Mouse (Mus musculus): ENCODE results near the gene Arhgap29. TPM values are rescaled to one million over a fixed set of nuclear protein-coding genes. Genes with fewer than 3 reads are reported as not detected.

Arhgap29 gene
- 31.0 and 35.0 TPM in 2 replicates for polyA plus RNA-seq (2014; fragmentation: Nextera tagmentation; extraction: Ambion mirVana)

DNA sequence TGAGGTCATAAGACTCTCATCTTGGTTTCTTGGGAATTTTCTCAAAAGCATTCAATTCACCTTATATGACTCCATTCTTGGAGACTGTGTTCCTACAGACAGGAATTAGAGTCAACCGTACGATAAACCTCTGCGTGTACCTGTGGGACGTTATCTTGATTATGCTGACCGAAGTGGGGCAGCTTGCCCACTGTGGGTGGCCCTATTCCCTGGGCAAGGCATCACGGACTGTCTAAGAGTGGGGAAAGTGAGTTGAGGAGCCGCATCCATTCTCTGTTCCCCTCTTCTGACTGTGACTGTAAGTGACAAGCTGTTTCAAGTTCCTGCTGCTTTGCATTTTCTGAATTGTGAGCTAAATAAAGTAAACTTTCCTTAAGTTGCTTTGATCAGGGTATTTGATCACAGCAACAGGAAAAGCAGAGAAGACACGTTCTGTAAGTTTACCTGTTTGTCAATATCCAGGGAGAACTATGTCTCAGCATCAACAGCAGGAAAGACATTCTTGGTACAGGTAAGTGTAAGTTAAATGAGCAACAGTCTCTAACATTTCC is at the start of gene Arhgap29:
Gene Arhgap29, plus strand, starts transcription at position 501 of the 551 bp plus-strand sequence.
- no peaks in the 10 kb centered on the region for H3K36me3 ChIP-seq (ENCODE audit: control insufficient read depth, insufficient read depth, low read length)
- no peaks in the 10 kb centered on the region; the same call in 1 of the 2 replicates for H3K4me1 ChIP-seq (replicated peaks; ENCODE audit: control insufficient read depth, insufficient read depth, low read length)
- H3K9me3 ChIP-seq (ENCODE audit: control insufficient read depth, low read length) = peaks cover 2% of the 10 kb centered on the region; the same call in 1 of the 2 replicates
- H3K27ac ChIP-seq (ENCODE audit: low read depth, low read length) = no peak within 1 kb of the TSS
- peak within 1 kb of the TSS; percentile 52 for H3K4me3 ChIP-seq (ENCODE audit: low read depth, low read length)
- H3K9ac ChIP-seq (ENCODE audit: low read length) = peak within 1 kb of the TSS; percentile 32
- ATAC-seq (replicated peaks; ENCODE audit: low FRiP score) (no peak), DNase-seq (ENCODE audit: low spot score) (no peak)
- whole genome bisulfite sequencing = 88% methylated on average over 8 of the region's 8 CpGs
- peaks cover 10% of the 10 kb centered on the region for H3K27me3 ChIP-seq (ENCODE audit: control insufficient read depth, insufficient read depth, low read length)
- peak within 1 kb of the TSS; percentile 73 for H3K4me2 ChIP-seq (ENCODE audit: low read depth, low read length, severe bottlenecking)

DNA sequence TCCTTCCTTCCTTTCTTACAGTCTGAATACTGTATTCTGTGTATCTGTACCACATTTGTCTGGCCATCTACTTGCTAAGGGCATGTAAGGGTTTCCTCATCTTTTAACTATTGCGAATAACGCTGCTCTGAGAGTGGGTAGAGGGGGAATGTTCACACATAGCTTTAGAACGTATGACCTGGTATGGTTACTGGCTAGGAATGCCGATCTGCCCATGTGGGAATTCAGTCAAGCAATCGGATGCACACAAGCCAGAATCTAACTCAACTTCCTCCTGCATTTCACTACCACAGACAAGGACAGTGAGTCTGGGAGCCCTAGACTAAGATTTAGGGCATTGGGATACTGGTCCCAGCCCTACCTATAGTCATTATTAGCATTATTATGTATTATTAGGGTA is 49.6 kb upstream of the Arhgap29 start:
- H3K4me3 ChIP-seq (ENCODE audit: low read depth, low read length) = no peak overlapping the region
- 80% methylated on average over 5 of the region's 5 CpGs for WGBS
- no peak overlapping the region for H3K9ac ChIP-seq (ENCODE audit: low read length)
- no peak overlapping the region for H3K27ac ChIP-seq (ENCODE audit: low read depth, low read length)
- no peak for DNase-seq (ENCODE audit: low spot score)
- H3K36me3 ChIP-seq (ENCODE audit: control insufficient read depth, insufficient read depth, low read length) = no peaks in the 10 kb centered on the region
- H3K27me3 ChIP-seq (ENCODE audit: control insufficient read depth, insufficient read depth, low read length) = no peaks in the 10 kb centered on the region
- H3K4me2 ChIP-seq (ENCODE audit: low read depth, low read length, severe bottlenecking) = no peak overlapping the region
- no peaks in the 10 kb centered on the region for H3K9me3 ChIP-seq (ENCODE audit: control insufficient read depth, low read length)
- ATAC-seq (replicated peaks; ENCODE audit: low FRiP score) = no peak
- no peaks in the 10 kb centered on the region for H3K4me1 ChIP-seq (replicated peaks; ENCODE audit: control insufficient read depth, insufficient read depth, low read length)

DNA sequence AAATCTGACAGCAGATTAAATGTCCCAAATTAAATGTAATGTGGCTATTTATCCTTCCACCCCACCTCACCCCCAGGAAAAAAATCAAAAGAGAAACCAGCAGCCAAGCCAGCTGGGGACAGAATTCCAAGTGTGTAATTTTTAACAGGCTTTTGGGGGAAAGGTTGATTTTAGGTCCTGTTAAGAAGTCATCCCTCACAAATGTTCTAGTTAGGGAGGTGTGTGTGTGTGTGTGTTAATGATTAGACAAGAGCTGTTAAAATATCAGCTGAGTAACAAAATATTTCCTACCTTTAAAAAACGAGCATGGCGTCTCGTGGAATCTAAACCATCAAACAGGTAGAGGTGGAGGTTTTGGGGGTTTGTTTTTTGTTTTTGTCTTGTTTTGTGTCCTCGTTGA is 49.1 kb upstream of the Arhgap29 start:
- DNase-seq (ENCODE audit: low spot score) (no peak), ATAC-seq (replicated peaks; ENCODE audit: low FRiP score) (no peak)
- no peaks in the 10 kb centered on the region for H3K9me3 ChIP-seq (ENCODE audit: control insufficient read depth, low read length)
- H3K4me1 ChIP-seq (replicated peaks; ENCODE audit: control insufficient read depth, insufficient read depth, low read length) = no peaks in the 10 kb centered on the region
- no peaks in the 10 kb centered on the region for H3K36me3 ChIP-seq (ENCODE audit: control insufficient read depth, insufficient read depth, low read length)
- H3K4me3 ChIP-seq (ENCODE audit: low read depth, low read length) = no peak overlapping the region
- H3K4me2 ChIP-seq (ENCODE audit: low read depth, low read length, severe bottlenecking) = no peak overlapping the region
- no peak overlapping the region for H3K27ac ChIP-seq (ENCODE audit: low read depth, low read length)
- H3K27me3 ChIP-seq (ENCODE audit: control insufficient read depth, insufficient read depth, low read length) = no peaks in the 10 kb centered on the region
- no peak overlapping the region for H3K9ac ChIP-seq (ENCODE audit: low read length)
- 77% methylated on average over 4 of the region's 4 CpGs for WGBS

GRCm38 (mm10) chr3:121903695-121904094 is 48.6 kb upstream of the Arhgap29 start:
- Histone ChIP-seq H3K27me3 (ENCODE audit: control insufficient read depth, insufficient read depth, low read length) (no peaks in the 10 kb centered on the region), H3K4me1 (replicated peaks; ENCODE audit: control insufficient read depth, insufficient read depth, low read length) (no peaks in the 10 kb centered on the region), H3K4me3 (ENCODE audit: low read depth, low read length) (no peak overlapping the region), H3K9me3 (ENCODE audit: control insufficient read depth, low read length) (no peaks in the 10 kb centered on the region), H3K4me2 (ENCODE audit: low read depth, low read length, severe bottlenecking) (no peak overlapping the region), H3K27ac (ENCODE audit: low read depth, low read length) (no peak overlapping the region), H3K36me3 (ENCODE audit: control insufficient read depth, insufficient read depth, low read length) (no peaks in the 10 kb centered on the region), H3K9ac (ENCODE audit: low read length) (no peak overlapping the region)
- WGBS = 76% methylated on average over 8 of the region's 8 CpGs
- ATAC-seq (replicated peaks; ENCODE audit: low FRiP score) (no peak), DNase-seq (ENCODE audit: low spot score) (no peak)

DNA sequence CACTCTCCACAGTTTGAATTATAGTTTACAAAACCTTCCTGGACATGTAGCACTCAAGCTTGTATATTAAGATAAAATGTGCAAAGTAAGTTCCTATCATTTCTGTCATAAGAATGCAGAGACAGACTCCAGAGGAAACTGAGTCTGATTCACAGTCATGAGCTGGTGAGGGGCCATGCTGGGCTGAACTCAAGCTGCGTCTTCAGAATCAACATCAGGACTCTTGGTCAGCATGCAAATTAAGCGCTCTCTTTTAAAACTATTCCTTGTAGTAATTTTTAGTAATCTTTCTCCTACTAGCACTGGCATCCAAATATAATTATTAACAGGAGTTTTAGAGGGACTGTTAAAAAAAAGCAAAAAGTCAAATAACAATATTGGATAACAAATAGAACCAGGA is 47.9 kb upstream of the Arhgap29 start:
- H3K9ac ChIP-seq (ENCODE audit: low read length) = no peak overlapping the region
- H3K4me1 ChIP-seq (replicated peaks; ENCODE audit: control insufficient read depth, insufficient read depth, low read length) = no peaks in the 10 kb centered on the region
- DNase-seq (ENCODE audit: low spot score) (no peak), ATAC-seq (replicated peaks; ENCODE audit: low FRiP score) (no peak)
- H3K36me3 ChIP-seq (ENCODE audit: control insufficient read depth, insufficient read depth, low read length) = no peaks in the 10 kb centered on the region
- no peak overlapping the region for H3K4me2 ChIP-seq (ENCODE audit: low read depth, low read length, severe bottlenecking)
- H3K27me3 ChIP-seq (ENCODE audit: control insufficient read depth, insufficient read depth, low read length) = no peaks in the 10 kb centered on the region
- WGBS = 83% methylated on average over 2 of the region's 2 CpGs
- H3K27ac ChIP-seq (ENCODE audit: low read depth, low read length) = no peak overlapping the region
- no peak overlapping the region for H3K4me3 ChIP-seq (ENCODE audit: low read depth, low read length)
- no peaks in the 10 kb centered on the region for H3K9me3 ChIP-seq (ENCODE audit: control insufficient read depth, low read length)

DNA sequence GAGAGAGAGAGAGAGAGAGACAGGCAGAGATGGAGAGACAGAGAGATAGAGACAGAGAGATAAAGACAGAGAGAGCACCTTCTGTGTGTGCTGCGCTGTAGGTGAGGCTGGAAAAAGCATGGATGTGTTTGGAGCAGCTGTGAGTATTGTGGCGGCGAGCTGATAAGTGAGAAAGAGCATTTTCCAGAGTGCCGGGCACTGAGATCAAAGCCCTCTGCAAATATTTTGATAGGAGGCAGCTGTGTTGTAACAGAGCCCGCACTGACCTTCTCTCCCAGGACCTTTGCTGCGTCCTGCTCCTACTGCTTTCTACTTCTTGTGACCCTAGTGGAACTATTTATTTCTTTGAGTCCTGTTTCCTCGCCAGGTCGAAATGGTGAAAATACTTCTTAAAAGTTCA is 45.7 kb upstream of the Arhgap29 start:
- no peak overlapping the region for H3K27ac ChIP-seq (ENCODE audit: low read depth, low read length)
- no peaks in the 10 kb centered on the region for H3K36me3 ChIP-seq (ENCODE audit: control insufficient read depth, insufficient read depth, low read length)
- H3K4me3 ChIP-seq (ENCODE audit: low read depth, low read length) = no peak overlapping the region
- no peak overlapping the region for H3K4me2 ChIP-seq (ENCODE audit: low read depth, low read length, severe bottlenecking)
- H3K9ac ChIP-seq (ENCODE audit: low read length) = no peak overlapping the region
- DNase-seq (ENCODE audit: low spot score) (no peak), ATAC-seq (replicated peaks; ENCODE audit: low FRiP score) (no peak)
- H3K27me3 ChIP-seq (ENCODE audit: control insufficient read depth, insufficient read depth, low read length) = no peaks in the 10 kb centered on the region
- 60% methylated on average over 8 of the region's 8 CpGs for WGBS
- H3K9me3 ChIP-seq (ENCODE audit: control insufficient read depth, low read length) = no peaks in the 10 kb centered on the region
- no peaks in the 10 kb centered on the region for H3K4me1 ChIP-seq (replicated peaks; ENCODE audit: control insufficient read depth, insufficient read depth, low read length)

DNA sequence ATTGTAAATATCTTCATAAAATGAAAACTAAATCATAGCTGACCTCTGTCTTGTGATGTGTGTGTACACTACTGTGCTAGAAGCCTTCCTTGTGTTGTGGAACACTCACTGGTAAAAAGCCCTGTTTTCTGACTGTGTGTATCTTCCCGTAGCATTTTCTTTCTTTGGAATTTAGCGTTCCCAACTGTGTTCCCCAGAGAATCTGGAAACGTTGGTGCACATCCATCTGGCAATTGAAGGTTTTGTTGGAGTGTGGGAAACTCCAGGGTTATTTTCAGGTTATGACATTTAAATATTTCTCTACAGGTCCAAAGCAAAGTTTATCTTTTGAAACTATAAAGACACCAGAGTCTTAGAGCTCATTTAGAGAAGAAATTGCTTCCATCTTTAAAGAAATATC is 43.2 kb upstream of the Arhgap29 start:
- DNase-seq (ENCODE audit: low spot score) = no peak
- ATAC-seq (replicated peaks; ENCODE audit: low FRiP score) = no peak
- Histone ChIP-seq H3K4me3 (ENCODE audit: low read depth, low read length) (no peak overlapping the region), H3K4me2 (ENCODE audit: low read depth, low read length, severe bottlenecking) (no peak overlapping the region), H3K27me3 (ENCODE audit: control insufficient read depth, insufficient read depth, low read length) (no peaks in the 10 kb centered on the region), H3K4me1 (replicated peaks; ENCODE audit: control insufficient read depth, insufficient read depth, low read length) (no peaks in the 10 kb centered on the region), H3K9ac (ENCODE audit: low read length) (no peak overlapping the region), H3K27ac (ENCODE audit: low read depth, low read length) (no peak overlapping the region), H3K36me3 (ENCODE audit: control insufficient read depth, insufficient read depth, low read length) (no peaks in the 10 kb centered on the region), H3K9me3 (ENCODE audit: control insufficient read depth, low read length) (no peaks in the 10 kb centered on the region)
- 80% methylated on average over 3 of the region's 3 CpGs for WGBS

DNA sequence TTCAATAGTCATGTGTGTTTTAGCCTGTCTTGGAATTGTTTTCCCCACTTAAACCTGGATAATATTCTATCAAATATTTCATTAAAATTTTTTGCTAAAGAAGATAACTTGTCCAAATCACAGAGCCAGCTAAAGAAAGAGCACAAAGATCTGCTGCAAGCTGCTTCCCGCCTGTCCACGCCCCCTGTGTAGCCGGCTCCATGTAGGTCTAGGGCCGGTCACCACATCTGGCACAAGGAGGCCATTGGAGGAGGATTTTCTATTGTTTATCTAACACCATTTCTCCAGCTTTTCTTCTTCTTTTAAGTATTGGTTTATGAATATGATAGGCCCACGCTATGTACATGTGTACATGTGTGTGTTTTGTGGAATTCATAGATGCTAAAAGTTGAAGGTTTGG is 38.9 kb upstream of the Arhgap29 start:
- H3K9me3 ChIP-seq (ENCODE audit: control insufficient read depth, low read length) = no peaks in the 10 kb centered on the region
- H3K4me1 ChIP-seq (replicated peaks; ENCODE audit: control insufficient read depth, insufficient read depth, low read length) = no peaks in the 10 kb centered on the region
- no peak overlapping the region for H3K4me3 ChIP-seq (ENCODE audit: low read depth, low read length)
- WGBS = 83% methylated on average over 5 of the region's 5 CpGs
- no peaks in the 10 kb centered on the region for H3K27me3 ChIP-seq (ENCODE audit: control insufficient read depth, insufficient read depth, low read length)
- ATAC-seq (replicated peaks; ENCODE audit: low FRiP score) (no peak), DNase-seq (ENCODE audit: low spot score) (no peak)
- no peak overlapping the region for H3K9ac ChIP-seq (ENCODE audit: low read length)
- H3K4me2 ChIP-seq (ENCODE audit: low read depth, low read length, severe bottlenecking) = no peak overlapping the region
- H3K36me3 ChIP-seq (ENCODE audit: control insufficient read depth, insufficient read depth, low read length) = no peaks in the 10 kb centered on the region
- H3K27ac ChIP-seq (ENCODE audit: low read depth, low read length) = no peak overlapping the region

DNA sequence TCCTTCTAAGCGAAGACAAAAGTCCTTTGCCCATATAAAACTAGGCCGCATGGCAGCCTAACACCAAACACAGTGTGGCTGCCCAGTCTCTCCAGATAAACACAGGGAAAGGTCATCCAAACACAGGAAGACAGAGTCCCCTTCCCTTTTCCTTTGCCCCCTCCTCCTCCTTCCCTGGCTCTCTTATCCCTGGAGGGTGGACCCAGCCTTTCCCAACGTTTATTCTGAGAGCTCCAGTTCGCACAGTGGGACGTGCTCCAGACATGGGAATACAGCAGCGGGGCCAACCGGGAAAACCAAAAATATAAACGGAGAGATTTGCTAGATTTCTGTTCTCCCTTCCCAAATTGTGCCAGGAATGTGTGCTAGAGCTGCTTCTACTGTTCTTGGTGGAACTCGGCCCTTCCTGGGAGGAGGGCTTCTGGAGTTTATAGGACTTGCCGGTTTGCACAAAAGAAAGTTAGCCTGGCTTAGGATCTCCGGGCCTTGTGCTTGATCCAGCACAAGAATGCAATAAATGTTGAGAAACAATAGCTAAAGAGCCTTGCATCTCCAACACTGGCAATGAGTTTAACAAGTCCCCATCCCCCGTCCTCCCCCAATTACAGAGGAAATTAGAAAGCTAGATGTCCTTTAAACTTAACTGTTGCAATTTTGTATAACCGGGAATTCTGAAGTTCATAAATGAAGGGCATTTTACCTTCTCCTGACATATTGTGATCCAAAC is 37.7 kb upstream of the Arhgap29 start:
- Histone ChIP-seq H3K27ac (ENCODE audit: low read depth, low read length) (no peak overlapping the region), H3K36me3 (ENCODE audit: control insufficient read depth, insufficient read depth, low read length) (no peaks in the 10 kb centered on the region), H3K9ac (ENCODE audit: low read length) (no peak overlapping the region), H3K4me3 (ENCODE audit: low read depth, low read length) (no peak overlapping the region), H3K4me2 (ENCODE audit: low read depth, low read length, severe bottlenecking) (no peak overlapping the region), H3K27me3 (ENCODE audit: control insufficient read depth, insufficient read depth, low read length) (no peaks in the 10 kb centered on the region), H3K4me1 (replicated peaks; ENCODE audit: control insufficient read depth, insufficient read depth, low read length) (no peaks in the 10 kb centered on the region), H3K9me3 (ENCODE audit: control insufficient read depth, low read length) (no peaks in the 10 kb centered on the region)
- DNase-seq (ENCODE audit: low spot score) (no peak), ATAC-seq (replicated peaks; ENCODE audit: low FRiP score) (no peak)
- 71% methylated on average over 13 of the region's 13 CpGs for WGBS
